Mouse (Mus musculus) embryonic facial prominence, embryonic 12.5 days (tissue): ENCODE measurements around the gene Mab21l3. TPM values are rescaled to one million over a fixed set of nuclear protein-coding genes. Genes with fewer than 3 reads are reported as not detected.
A peak's percentile ranks its signal among the peaks of the same experiment; 100 is the strongest.

Experiments
- ATAC-seq: fragments of 200-750 bp; cut with Nextera tagmentation; 2 replicates; pipeline ENCODE4 v1.8.0; 2017; ENCODE audit not compliant: insufficient number of reproducible peaks, insufficient read depth, low FRiP score, low TSS enrichment
- H3K27ac ChIP-seq: fragments of 300-500 bp; sonication (generic); 2 replicates; pipeline ENCODE4 v1.5.1; 2016; ENCODE audit warnings: mild to moderate bottlenecking
- H3K27me3 ChIP-seq: fragments of 300-500 bp; sonication (generic); 2 replicates; pipeline ENCODE4 v1.6.1; 2016; ENCODE audit warnings: mild to moderate bottlenecking, moderate library complexity
- H3K36me3 ChIP-seq: fragments of 300-500 bp; sonication (generic); 2 replicates; pipeline ENCODE4 v1.6.1; 2016; ENCODE audit warnings: mild to moderate bottlenecking
- H3K4me1 ChIP-seq: fragments of 300-500 bp; sonication (generic); 2 replicates; pipeline ENCODE4 v1.6.1; 2016
- H3K4me2 ChIP-seq: fragments of 300-500 bp; sonication (generic); replicated peaks from 2 replicates; pipeline ENCODE4 v1.6.1; 2016; ENCODE audit warnings: mild to moderate bottlenecking, moderate library complexity
- H3K4me3 ChIP-seq: fragments of 300-500 bp; sonication (generic); 2 replicates; pipeline ENCODE4 v1.5.1; 2016; ENCODE audit warnings: mild to moderate bottlenecking
- H3K9ac ChIP-seq: fragments of 300-500 bp; sonication (generic); 2 replicates; pipeline ENCODE4 v1.6.1; 2016; ENCODE audit warnings: mild to moderate bottlenecking, moderate library complexity
- H3K9me3 ChIP-seq: fragments of 300-500 bp; sonication (generic); 2 replicates; pipeline ENCODE4 v1.6.1; 2016; ENCODE audit warnings: mild to moderate bottlenecking, moderate library complexity
- WGBS: fragments of 180-500 bp; shearing (Covaris S2); methylation state at CpG from one replicate; pipeline ENCODE4 v1.1.7; 2016; 5-methylcytosine and 5-hydroxymethylcytosine counted together
- polyA plus RNA-seq: library from polyadenylated mRNA; unstranded; fragments of >200 nt; fragmentation: Nextera tagmentation; extraction: Ambion mirVana; gene quantifications from 2 replicates; pipeline ENCODE4 v1.2.1, GENCODE M21; 2016

The Mab21l3 gene
- polyA plus RNA-seq, 1 experiment from 2014 or later = 1.4 TPM

DNA sequence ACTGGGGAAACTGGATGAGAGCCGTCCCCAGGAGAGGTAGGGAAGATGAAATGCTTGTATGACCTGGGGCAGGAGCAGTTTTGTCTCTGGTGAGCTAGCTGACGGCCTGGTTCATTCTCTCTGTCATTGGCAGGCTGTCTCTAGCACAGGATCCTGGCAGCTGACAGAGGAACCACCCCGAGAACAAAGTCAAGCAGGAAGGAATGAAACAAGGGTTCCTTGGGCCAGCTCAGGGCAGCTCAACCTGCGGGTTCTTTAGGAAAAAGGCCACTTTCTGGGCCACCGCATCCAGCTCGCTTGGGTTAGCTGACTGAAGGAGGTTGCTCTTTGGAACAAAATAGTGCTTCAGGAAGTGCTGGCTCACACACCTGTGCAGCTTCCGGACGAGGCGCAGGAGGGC, 34.0 kb downstream of the Mab21l3 start:
- Histone ChIP-seq H3K9ac (no peak overlapping the region), H3K4me1 (no peaks in the 10 kb centered on the region), H3K4me2 (no peak overlapping the region), H3K4me3 (no peak overlapping the region), H3K36me3 (no peaks in the 10 kb centered on the region; the same call in 1 of the 2 replicates), H3K27me3 (no peaks in the 10 kb centered on the region), H3K27ac (no peak overlapping the region), H3K9me3 (0 out of 2 replicates have a peak, but pooled peaks cover 5% of the 10 kb centered on the region)
- no peak for ATAC-seq
- WGBS = 82% methylated on average over 9 of the region's 9 CpGs

DNA sequence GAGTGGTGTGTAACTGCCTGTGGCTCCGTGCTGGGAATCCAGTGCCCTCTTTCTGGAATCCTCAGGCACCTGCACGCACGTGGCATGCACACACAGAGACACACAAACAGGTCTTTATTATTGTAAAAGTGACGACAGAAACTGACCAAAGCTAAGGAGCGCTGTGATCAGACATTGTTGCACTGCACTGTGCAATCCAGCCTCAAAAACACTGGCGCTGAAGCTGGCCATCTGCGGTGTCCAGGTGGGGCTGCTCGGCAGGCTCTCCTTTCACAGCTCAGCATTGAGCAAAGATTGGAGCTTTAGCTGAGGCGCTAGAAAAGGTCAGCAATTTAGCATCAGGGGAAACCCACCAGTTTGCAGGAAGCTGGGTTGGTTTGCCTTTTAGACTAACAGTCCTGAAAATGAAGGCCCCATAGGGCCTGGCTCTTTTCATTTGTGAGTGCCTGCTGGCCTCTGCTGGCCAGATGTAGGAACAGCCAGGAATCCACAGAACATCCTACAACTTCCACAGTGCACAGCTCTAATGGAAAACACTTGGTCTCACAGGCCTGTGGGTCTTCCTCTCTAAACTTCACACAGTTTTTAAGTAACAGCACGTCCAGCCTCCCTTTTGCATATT, 36.3 kb downstream of the Mab21l3 start:
- H3K9ac ChIP-seq = no peak overlapping the region
- H3K4me2 ChIP-seq = no peak overlapping the region
- peak; percentile 78; the same call in 1 of the 2 replicates for ATAC-seq
- no peaks in the 10 kb centered on the region for H3K9me3 ChIP-seq
- no peak overlapping the region for H3K4me3 ChIP-seq
- no peaks in the 10 kb centered on the region for H3K4me1 ChIP-seq
- WGBS = 61% methylated on average over 10 of the region's 10 CpGs
- H3K27ac ChIP-seq = no peak overlapping the region
- no peaks in the 10 kb centered on the region for H3K36me3 ChIP-seq
- no peaks in the 10 kb centered on the region for H3K27me3 ChIP-seq

DNA sequence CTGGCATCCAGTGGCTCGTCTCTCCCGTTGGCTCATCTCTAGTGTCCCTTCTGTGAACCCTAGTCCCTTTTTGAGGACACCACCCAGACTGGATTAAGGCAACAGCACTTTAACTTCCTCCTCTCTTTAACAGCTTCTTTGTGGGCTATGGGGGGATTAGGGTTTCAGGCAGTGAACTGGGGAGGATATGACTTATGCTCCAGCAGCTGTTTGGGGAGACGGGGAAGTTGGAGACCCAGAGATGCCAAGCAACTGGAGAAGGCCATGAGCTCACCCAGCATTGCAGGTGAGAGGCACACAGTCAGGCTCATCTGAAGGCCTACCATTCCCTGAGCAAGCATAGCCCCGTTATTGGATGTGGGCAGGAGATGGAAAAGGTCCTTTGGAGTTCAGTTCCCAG, 36.8 kb downstream of the Mab21l3 start:
- Histone ChIP-seq H3K27ac (no peak overlapping the region), H3K4me1 (no peaks in the 10 kb centered on the region), H3K4me3 (no peak overlapping the region), H3K9ac (no peak overlapping the region), H3K4me2 (no peak overlapping the region), H3K9me3 (no peaks in the 10 kb centered on the region), H3K27me3 (no peaks in the 10 kb centered on the region), H3K36me3 (no peaks in the 10 kb centered on the region)
- WGBS = 63% methylated on average over 4 of the region's 4 CpGs
- ATAC-seq = no peak

DNA sequence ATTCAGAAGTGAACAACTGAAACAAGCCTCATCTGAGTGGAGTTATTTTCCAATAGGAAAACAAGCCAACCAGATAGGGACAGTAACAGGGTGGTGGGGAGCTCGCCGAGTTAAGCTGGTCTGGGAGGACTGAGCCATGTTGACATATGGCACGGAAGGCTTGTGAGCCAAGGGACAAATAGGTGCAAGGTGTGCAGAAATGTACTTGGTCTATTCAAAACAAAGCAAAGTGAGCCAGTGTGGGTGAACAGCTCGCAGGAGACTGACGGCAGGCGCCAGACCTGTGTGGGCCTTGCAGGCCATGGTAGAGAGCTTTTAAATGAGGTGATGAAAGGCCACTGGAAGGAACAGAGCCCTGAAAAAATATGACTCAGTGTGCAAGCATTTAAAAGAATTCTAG, 41.1 kb downstream of the Mab21l3 start:
- Histone ChIP-seq H3K4me2 (no peak overlapping the region), H3K9me3 (no peaks in the 10 kb centered on the region), H3K27me3 (no peaks in the 10 kb centered on the region), H3K9ac (no peak overlapping the region), H3K36me3 (no peaks in the 10 kb centered on the region), H3K4me1 (peaks cover 9% of the 10 kb centered on the region; the same call in 1 of the 2 replicates), H3K27ac (no peak overlapping the region), H3K4me3 (no peak overlapping the region)
- WGBS = 87% methylated on average over 6 of the region's 6 CpGs
- ATAC-seq = no peak

- no peak overlapping the region for H3K27ac ChIP-seq
- WGBS = 70% methylated on average over 4 of the region's 4 CpGs
- H3K27me3 ChIP-seq = no peaks in the 10 kb centered on the region
- H3K36me3 ChIP-seq = no peaks in the 10 kb centered on the region
- peaks cover 9% of the 10 kb centered on the region; the same call in 1 of the 2 replicates for H3K4me1 ChIP-seq
- no peak overlapping the region for H3K9ac ChIP-seq
- ATAC-seq = no peak
- no peak overlapping the region for H3K4me3 ChIP-seq
- no peaks in the 10 kb centered on the region for H3K9me3 ChIP-seq
- H3K4me2 ChIP-seq = no peak overlapping the region
These were observed 41.8 kb downstream of the Mab21l3 start for GRCm38 (mm10) chr3:101806941-101807340.

DNA sequence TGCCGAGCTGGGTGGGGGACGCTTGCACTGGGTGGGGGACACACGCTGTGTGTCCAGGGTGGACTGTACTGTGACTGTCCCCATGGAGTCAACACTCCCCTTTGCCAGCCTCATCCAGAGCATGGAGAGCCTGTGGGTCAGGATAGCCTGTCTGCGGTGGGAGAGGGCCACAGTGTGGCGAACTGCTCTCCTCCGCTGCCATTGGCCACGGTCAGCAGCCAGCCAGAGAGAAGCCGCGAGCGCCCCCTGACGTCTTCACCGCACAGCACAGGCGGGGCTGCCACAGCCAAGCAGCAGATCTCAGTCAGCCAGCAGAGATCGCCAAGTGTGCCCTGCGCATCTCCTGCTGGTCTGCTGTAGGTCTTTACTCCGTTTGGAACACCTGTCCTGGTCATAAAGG, 42.6 kb downstream of the Mab21l3 start:
- H3K4me3 ChIP-seq = no peak overlapping the region
- no peak overlapping the region for H3K9ac ChIP-seq
- H3K27me3 ChIP-seq = no peaks in the 10 kb centered on the region
- H3K27ac ChIP-seq = no peak overlapping the region
- WGBS = 9% methylated on average over 16 of the region's 16 CpGs
- H3K4me1 ChIP-seq = peaks cover 9% of the 10 kb centered on the region; the same call in 1 of the 2 replicates
- no peaks in the 10 kb centered on the region for H3K9me3 ChIP-seq
- H3K36me3 ChIP-seq = no peaks in the 10 kb centered on the region
- peak overlapping the region; percentile 28; the same call in 1 of the 2 replicates for H3K4me2 ChIP-seq
- ATAC-seq = peak; percentile 70; the same call in 1 of the 2 replicates

DNA sequence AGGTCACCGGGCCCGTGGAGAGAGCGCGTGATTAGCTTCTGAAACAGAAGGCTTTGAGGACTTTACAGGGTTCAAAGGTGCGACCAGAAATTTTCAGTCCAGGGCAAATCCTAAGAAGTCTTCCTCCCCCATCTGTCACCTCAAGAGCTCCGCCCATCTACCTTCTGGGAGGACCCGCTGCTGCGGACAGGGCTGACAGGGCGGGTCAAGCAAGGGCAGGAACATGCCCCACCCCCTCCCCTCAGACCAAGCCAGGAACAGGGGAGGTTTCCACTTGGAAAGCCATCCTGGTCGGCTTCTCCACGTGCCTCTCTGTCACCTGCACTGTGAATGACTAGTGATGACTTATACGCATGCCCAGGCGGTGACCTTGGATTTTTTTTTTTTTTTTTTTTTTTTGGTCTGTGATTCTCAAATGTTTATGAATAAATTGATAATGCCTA, 43.2 kb downstream of the Mab21l3 start:
- Histone ChIP-seq H3K4me2 (no peak overlapping the region), H3K9ac (no peak overlapping the region), H3K4me3 (no peak overlapping the region), H3K36me3 (no peaks in the 10 kb centered on the region), H3K27ac (no peak overlapping the region), H3K4me1 (peaks cover 9% of the 10 kb centered on the region; the same call in 1 of the 2 replicates), H3K9me3 (no peaks in the 10 kb centered on the region), H3K27me3 (no peaks in the 10 kb centered on the region)
- no peak for ATAC-seq
- WGBS = 21% methylated on average over 13 of the region's 13 CpGs

DNA sequence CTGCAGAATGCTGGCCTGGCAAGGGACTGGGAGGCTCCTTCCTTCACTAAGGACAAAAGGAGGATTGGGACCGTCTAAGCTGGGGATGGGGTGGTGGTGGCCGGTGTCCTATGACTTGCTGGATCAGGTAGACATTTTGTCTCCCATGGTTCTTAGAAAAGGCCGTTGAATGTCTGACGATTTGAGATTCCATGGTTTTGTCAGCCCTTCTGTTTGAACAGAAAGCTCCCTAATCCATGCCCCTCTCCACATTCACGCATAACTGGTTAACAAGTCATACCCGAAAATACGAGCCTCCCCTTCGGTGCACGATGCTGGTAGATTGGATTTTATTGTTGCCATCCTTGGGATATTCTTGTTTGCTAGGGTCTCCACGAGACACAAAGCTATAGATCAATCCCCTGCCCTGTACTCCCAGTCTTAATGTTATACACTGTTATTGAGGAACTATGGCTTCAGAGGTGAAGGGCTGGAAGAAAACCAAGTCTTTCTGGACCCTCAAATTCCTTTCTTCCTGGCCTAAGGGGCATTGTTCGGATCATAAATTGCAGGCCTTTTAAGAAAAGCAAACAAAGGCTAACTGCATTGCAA, 43.7 kb downstream of the Mab21l3 start:
- Histone ChIP-seq H3K36me3 (no peaks in the 10 kb centered on the region), H3K9ac (no peak overlapping the region), H3K4me1 (peaks cover 9% of the 10 kb centered on the region; the same call in 1 of the 2 replicates), H3K27ac (no peak overlapping the region), H3K4me3 (no peak overlapping the region), H3K27me3 (no peaks in the 10 kb centered on the region), H3K9me3 (no peaks in the 10 kb centered on the region), H3K4me2 (no peak overlapping the region)
- 56% methylated on average over 11 of the region's 11 CpGs for whole genome bisulfite sequencing
- ATAC-seq = no peak

GRCm38 (mm10) chr3:101804331-101804730, 44.4 kb downstream of the Mab21l3 start:
- Histone ChIP-seq H3K4me3 (no peak overlapping the region), H3K9me3 (no peaks in the 10 kb centered on the region), H3K27ac (no peak overlapping the region), H3K27me3 (no peaks in the 10 kb centered on the region), H3K9ac (no peak overlapping the region), H3K36me3 (no peaks in the 10 kb centered on the region), H3K4me2 (no peak overlapping the region), H3K4me1 (peaks cover 9% of the 10 kb centered on the region; the same call in 1 of the 2 replicates)
- 72% methylated on average over 6 of the region's 6 CpGs for WGBS
- no peak for ATAC-seq

DNA sequence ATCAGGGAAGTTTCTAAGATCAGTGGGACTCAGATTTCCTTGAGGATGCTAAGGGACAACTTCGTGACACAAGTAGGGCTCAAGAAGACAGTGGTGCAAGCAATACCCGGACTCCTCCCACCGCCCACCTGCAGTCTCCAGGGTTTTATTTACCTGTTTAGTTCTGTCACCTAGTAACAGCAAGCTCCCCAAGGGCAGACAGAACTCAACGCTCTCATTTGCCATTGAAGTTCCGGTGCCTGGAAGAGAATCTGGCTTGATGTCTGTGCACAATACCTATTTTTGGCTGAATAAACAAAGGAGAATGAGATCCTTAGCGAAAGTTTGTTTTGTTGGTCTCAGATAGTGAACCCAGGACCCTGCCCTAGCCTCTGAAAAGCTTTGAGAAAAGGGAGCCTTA, 45.0 kb downstream of the Mab21l3 start:
- Histone ChIP-seq H3K9me3 (no peaks in the 10 kb centered on the region), H3K4me3 (no peak overlapping the region), H3K9ac (no peak overlapping the region), H3K27ac (no peak overlapping the region), H3K4me2 (no peak overlapping the region), H3K4me1 (peaks cover 14% of the 10 kb centered on the region; the same call in 1 of the 2 replicates), H3K36me3 (no peaks in the 10 kb centered on the region), H3K27me3 (no peaks in the 10 kb centered on the region)
- ATAC-seq = no peak
- 80% methylated on average over 6 of the region's 6 CpGs for WGBS

- Histone ChIP-seq H3K27me3 (no peaks in the 10 kb centered on the region), H3K27ac (no peak overlapping the region), H3K4me2 (no peak overlapping the region), H3K4me3 (no peak overlapping the region), H3K36me3 (no peaks in the 10 kb centered on the region), H3K4me1 (peaks cover 14% of the 10 kb centered on the region; the same call in 1 of the 2 replicates), H3K9ac (no peak overlapping the region), H3K9me3 (no peaks in the 10 kb centered on the region)
- ATAC-seq = no peak
- 71% methylated on average over 6 of the region's 6 CpGs for WGBS
These were observed 46.0 kb downstream of the Mab21l3 start for GRCm38 (mm10) chr3:101802746-101803145.

DNA sequence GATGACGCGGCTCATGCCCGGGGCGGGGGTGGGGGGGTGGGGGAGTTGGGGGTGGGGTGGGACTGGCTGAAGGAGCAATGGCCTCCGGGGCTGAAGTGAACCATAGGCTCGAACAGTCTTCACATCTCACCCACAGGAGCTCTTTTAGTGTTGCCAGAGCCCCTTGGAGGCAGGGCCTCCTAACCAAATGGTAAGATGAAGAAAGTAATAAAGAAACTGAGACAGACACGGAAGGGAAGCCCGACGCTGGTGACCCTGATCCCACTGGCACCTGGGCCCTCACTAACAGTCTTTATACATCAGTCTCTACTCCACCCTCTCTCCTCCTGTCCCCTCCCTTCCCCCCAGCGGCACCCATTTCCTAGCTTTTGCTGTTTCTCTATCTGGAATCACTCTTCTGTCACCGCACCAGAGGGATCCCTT, 48.2 kb downstream of the Mab21l3 start:
- ATAC-seq = no peak
- H3K27me3 ChIP-seq = peaks cover 6% of the 10 kb centered on the region; the same call in 1 of the 2 replicates

More for the DNA sequence above, 48.2 kb downstream of the Mab21l3 start:
- Histone ChIP-seq H3K4me2 (no peak overlapping the region), H3K36me3 (no peaks in the 10 kb centered on the region), H3K27ac (no peak overlapping the region), H3K4me3 (no peak overlapping the region), H3K9ac (no peak overlapping the region), H3K4me1 (0 out of 2 replicates have a peak, but pooled peaks cover 8% of the 10 kb centered on the region), H3K9me3 (no peaks in the 10 kb centered on the region)
- 67% methylated on average over 11 of the region's 11 CpGs for WGBS
